Mouse (Mus musculus): Measurements from ENCODE around the gene Clrn2.

- TF ChIP-seq CTCF (conservative IDR thresholded peaks at IDR 0.05; ENCODE audit: low read length), result peak; percentile 90
- TF ChIP-seq NANOG (IDR thresholded peaks at IDR 0.05; ENCODE audit: borderline replicate concordance, low read length), result no peak
Observed at GRCm38 (mm10) chr5:45424021-45424886, 29.3 kb upstream of the Clrn2 start.

All from E14TG2a.4 (cell line).